Mouse (Mus musculus) brain, embryonic 18.5 days (tissue): ENCODE measurements around the gene Cacna1h.

Experiments
- DNase-seq: peaks from one replicate; pipeline ENCODE4 v3.0.0-alpha.2; 2012; ENCODE audit warnings: low read depth, low spot score

Cacna1h gene

GRCm38 (mm10) chr17:25408302-25408999 lies 25.1 kb downstream of the Cacna1h start:
- DNase-seq: no peak

GRCm38 (mm10) chr17:25407352-25407751 lies 26.2 kb downstream of the Cacna1h start:
- no peak for DNase-seq

- no peak for DNase-seq
These were observed 27.6 kb downstream of the Cacna1h start for GRCm38 (mm10) chr17:25406011-25406441.

- DNase-seq: no peak
These were observed 28.2 kb downstream of the Cacna1h start for GRCm38 (mm10) chr17:25405224-25405895.

- no peak for DNase-seq
These were observed 29.4 kb downstream of the Cacna1h start for GRCm38 (mm10) chr17:25404190-25404589.

- no peak for DNase-seq
These were observed 31.4 kb downstream of the Cacna1h start for GRCm38 (mm10) chr17:25402224-25402623.

- DNase-seq: no peak
These were observed 32.1 kb downstream of the Cacna1h start for GRCm38 (mm10) chr17:25401491-25401890.

GRCm38 (mm10) chr17:25400443-25400842 lies 33.1 kb downstream of the Cacna1h start:
- DNase-seq: no peak

- DNase-seq: no peak
These were observed 35.1 kb downstream of the Cacna1h start for GRCm38 (mm10) chr17:25398520-25398838.

GRCm38 (mm10) chr17:25397804-25398519 lies 35.6 kb downstream of the Cacna1h start:
- no peak for DNase-seq

- no peak for DNase-seq
These were observed 39.1 kb downstream of the Cacna1h start for GRCm38 (mm10) chr17:25394526-25394925.

- DNase-seq: no peak
These were observed 59.6 kb downstream of the Cacna1h start for GRCm38 (mm10) chr17:25374011-25374410.

GRCm38 (mm10) chr17:25372491-25372890 lies 61.1 kb downstream of the Cacna1h start:
- DNase-seq: no peak

- no peak for DNase-seq
These were observed 64.6 kb downstream of the Cacna1h start, which contains the start of gene Tpsg1 for GRCm38 (mm10) chr17:25368973-25369372. Gene Tpsg1, plus strand, starts transcription at chr17:25369273.

- no peak for DNase-seq
These were observed 67.6 kb downstream of the Cacna1h start, which contains the start of gene Tpsb2 for GRCm38 (mm10) chr17:25366005-25366404. Gene Tpsb2, plus strand, starts transcription at chr17:25366305.

GRCm38 (mm10) chr17:25363726-25364125 lies 69.9 kb downstream of the Cacna1h start:
- DNase-seq: no peak

- no peak for DNase-seq
These were observed 72.3 kb downstream of the Cacna1h start for GRCm38 (mm10) chr17:25361291-25361690.

- no peak for DNase-seq
These were observed 88.1 kb downstream of the Cacna1h start, which contains the start of gene Tpsab1 for GRCm38 (mm10) chr17:25345462-25345861. Gene Tpsab1, minus strand, starts transcription at chr17:25345562.

- no peak for DNase-seq
These were observed 92.1 kb downstream of the Cacna1h start for GRCm38 (mm10) chr17:25341490-25341889.

GRCm38 (mm10) chr17:25340003-25340402 lies 93.6 kb downstream of the Cacna1h start:
- DNase-seq: no peak

GRCm38 (mm10) chr17:25338218-25338617 lies 95.4 kb downstream of the Cacna1h start:
- DNase-seq: no peak

- peak; percentile 40 for DNase-seq
These were observed 99.6 kb downstream of the Cacna1h start for GRCm38 (mm10) chr17:25333943-25334342.
